Mouse (Mus musculus): ENCODE results near the gene Smco3.

Smco3 gene

GRCm38 (mm10) chr6:136845706-136846480, 10.6 kb upstream of the Smco3 start:
- DNase-seq (ENCODE audit: low spot score) = no peak

DNA sequence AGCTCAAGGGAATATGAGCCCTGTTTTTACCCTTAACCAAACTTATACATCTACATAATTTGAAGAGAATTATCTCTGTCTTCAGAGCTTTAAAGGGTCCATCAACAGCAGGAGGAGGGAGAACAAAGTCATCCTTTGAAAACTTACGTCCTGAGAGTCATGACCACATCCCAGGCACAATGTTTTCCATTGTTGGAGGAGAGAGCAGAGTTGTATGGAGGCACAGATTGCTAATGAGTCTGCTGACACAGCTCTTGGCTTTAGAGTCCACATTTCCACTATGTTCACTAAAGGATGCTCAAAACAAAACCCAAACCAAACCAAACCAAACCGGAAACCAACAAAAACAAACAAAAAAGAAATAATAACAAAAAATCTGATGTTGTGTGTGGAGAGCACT, 9.7 kb upstream of the Smco3 start:
- no peak for DNase-seq (ENCODE audit: low spot score)

GRCm38 (mm10) chr6:136837323-136837722, 2.1 kb upstream of the Smco3 start:
- DNase-seq (ENCODE audit: low spot score) = no peak

DNA sequence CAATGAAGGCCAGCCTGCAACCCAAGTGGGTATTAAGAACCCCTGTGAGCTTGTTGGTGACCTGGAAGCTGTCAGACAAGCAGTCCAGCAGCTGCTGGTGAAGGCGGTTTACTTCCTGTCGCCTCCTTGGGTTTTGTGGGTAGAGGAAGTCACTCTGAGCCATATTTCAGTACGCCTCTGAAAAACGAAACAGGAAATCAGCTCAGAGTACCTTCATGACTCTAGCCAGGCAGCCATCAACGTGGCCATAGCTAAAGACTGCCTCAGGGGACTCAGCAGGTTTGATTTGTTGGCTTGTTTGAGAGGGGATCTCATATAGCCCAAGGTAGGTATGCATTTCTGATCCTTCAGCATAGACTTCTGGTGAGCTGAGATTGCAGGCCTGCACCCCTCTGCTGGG, 3.5 kb downstream of the Smco3 start:
- no peak for DNase-seq (ENCODE audit: low spot score)

DNA sequence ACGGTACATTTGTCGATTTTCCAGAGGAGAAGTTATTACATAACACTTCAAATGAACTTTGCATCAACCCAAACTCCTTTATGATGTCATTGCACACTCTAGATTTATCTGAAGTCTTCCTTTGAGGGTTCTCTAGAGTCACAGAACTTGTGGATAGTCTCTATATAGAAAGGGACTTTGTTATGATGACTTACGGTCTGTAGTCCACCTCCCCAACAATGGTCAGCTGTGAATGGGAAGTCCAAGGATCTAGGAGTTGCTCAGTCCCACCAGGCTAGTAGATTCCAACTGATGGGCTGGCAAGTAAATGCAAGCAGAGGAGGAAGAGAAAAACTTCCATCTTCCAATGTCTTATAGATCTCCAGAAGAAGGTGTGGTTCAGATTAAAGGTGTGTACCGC, 6.6 kb downstream of the Smco3 start:
- DNase-seq (ENCODE audit: low spot score) = no peak

GRCm38 (mm10) chr6:136827881-136828561, 7.2 kb downstream of the Smco3 start, which contains the start of gene Wbp11:
TSS of gene Wbp11 (minus strand) at chr6:136828233.
- DNase-seq (ENCODE audit: low spot score) = peak; percentile 90

DNA sequence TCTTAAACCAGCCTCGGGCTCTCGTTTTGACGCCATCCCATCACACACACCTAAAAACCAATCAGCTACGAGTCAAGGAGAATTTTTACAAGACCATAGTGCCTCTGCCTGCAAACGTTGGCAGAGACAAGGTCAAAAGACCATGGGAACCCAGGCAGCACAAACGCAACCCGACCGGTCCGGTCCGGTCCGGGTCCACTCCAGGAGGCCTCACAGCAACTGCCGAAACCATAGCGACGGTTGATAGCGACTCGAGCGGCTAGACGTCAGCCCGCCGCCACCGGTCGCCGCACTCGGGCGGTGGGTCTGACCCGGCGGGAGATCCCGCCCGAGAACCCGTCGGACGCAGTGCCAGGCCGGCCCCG, 7.8 kb downstream of the Smco3 start, which contains the start of gene BC049715:
Gene BC049715, plus strand, starts transcription at position 111 of the 365 bp plus-strand sequence.
- no peak for DNase-seq (ENCODE audit: low spot score)

DNA sequence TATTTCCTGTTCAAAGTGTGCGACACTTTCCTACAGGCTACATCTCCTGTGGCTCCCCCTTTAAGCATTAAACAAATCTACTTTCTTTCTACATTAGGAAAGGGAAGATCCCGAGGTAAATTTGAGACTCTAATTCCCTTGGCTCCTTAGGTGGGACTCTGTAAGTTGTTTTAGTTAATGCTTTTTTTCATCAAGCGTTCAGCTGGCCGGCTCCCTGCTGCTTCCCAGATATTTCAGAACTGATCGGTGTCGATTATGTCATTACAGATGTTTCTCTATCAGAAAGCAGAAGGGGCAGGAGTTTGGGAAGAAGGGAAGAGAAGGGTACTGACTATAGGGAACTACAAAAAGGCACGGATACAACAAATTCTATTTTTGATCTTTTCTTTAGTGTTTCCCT, 8.1 kb downstream of the Smco3 start:
- DNase-seq (ENCODE audit: low spot score) = no peak

- DNase-seq (ENCODE audit: low spot score) = no peak
Observed at GRCm38 (mm10) chr6:136824987-136825386, 10.3 kb downstream of the Smco3 start.

- no peak for DNase-seq (ENCODE audit: low spot score)
Observed at GRCm38 (mm10) chr6:136821086-136821485, 14.2 kb downstream of the Smco3 start.

GRCm38 (mm10) chr6:136820381-136820780, 14.9 kb downstream of the Smco3 start:
- no peak for DNase-seq (ENCODE audit: low spot score)

DNA sequence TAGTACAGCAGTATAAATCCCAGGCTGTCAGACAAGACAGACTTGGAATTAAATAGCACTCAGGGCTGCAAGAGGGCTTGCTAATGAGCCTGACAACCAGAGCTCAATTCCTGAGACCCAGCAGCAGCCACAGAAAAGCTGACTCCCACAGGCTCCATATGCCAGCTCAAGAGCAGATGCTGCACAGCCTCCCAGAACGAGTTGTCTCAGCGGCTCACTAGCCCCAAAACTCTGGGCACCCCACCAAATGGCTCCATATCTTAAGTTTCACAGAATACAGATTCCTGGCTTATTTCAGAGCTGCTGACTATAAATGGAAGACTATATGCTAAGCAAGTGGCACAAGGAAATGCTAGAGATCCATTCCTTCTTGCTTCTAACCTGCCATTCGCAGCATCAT, 17.7 kb downstream of the Smco3 start:
- no peak for DNase-seq (ENCODE audit: low spot score)

DNA sequence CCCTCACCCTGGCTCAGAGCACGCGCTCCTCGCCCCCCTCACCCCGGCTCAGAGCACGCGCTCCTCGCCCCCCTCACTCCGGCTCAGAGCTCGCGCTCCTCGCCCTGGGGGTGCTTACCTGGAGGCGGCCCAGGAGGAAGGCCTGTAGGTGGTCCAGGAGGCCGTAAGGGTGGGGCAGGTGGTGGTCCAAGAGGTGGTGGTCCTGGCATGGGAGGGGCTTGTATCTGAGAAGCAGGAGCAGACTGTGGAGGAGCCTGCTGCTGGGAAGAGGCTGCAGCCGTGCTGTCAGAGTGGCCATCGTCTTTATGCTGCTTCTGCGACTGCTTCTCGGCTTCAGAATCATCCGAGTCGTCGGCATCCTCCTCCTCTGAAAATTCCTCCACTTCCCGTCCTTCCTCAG, 18.4 kb downstream of the Smco3 start:
- DNase-seq (ENCODE audit: low spot score) = no peak

GRCm38 (mm10) chr6:136815381-136815780, 19.9 kb downstream of the Smco3 start:
- DNase-seq (ENCODE audit: low spot score) = no peak

- DNase-seq (ENCODE audit: low spot score) = no peak
Observed at GRCm38 (mm10) chr6:136813117-136813516, 22.1 kb downstream of the Smco3 start.

DNA sequence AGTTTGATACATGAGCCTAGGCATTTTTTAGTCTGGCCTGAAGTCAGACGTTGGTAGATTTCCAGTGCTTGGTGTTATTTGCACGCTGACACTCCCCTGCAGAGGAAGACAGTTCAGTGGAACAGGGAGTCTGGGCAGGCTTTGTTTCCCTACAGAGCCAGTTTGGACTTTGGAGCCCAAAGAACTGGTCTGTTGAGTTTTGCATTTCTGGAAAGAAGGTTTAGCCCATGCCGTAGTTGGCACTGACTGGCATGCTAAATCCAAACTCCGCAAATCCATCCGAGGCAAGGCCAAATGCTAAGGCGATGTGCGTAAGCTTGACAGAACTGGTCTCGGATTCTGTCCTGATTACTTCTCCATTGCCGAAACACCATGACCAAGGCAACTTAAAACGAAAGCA, 24.1 kb downstream of the Smco3 start:
- DNase-seq (ENCODE audit: low spot score) = no peak

GRCm38 (mm10) chr6:136809673-136810072, 25.6 kb downstream of the Smco3 start:
- DNase-seq (ENCODE audit: low spot score) = no peak

- no peak for DNase-seq (ENCODE audit: low spot score)
Observed at GRCm38 (mm10) chr6:136809077-136809476, 26.2 kb downstream of the Smco3 start.

- no peak for DNase-seq (ENCODE audit: low spot score)
Observed at GRCm38 (mm10) chr6:136808631-136809046, 26.6 kb downstream of the Smco3 start.

- peak; percentile 98 for DNase-seq (ENCODE audit: low spot score)
Observed at GRCm38 (mm10) chr6:136808014-136808417, 27.2 kb downstream of the Smco3 start, which contains the start of gene H2afj. TSS of gene H2afj (plus strand) at chr6:136808244.

- DNase-seq (ENCODE audit: low spot score) = no peak
Observed at GRCm38 (mm10) chr6:136807395-136808013, 27.7 kb downstream of the Smco3 start.

DNA sequence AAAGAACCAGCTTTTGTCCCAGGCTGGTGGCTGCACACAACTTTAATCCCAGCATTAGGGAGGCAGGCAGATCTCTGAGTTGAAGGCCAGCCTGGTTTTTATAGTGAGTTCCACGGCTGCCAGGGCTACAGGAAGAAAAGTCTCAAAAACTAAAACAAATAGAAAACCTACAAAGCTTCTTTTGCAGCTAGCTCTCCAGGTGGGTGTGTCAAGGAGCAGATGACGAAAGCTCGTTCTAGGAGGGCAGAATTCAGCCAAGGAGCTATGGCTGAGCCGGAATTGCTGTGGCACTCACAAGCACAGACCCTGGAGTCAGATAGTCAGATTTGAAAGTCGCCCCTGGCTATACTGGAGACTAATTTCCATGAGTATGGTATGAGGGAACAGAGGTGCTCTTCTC, 28.4 kb downstream of the Smco3 start:
- DNase-seq (ENCODE audit: low spot score) = no peak

DNA sequence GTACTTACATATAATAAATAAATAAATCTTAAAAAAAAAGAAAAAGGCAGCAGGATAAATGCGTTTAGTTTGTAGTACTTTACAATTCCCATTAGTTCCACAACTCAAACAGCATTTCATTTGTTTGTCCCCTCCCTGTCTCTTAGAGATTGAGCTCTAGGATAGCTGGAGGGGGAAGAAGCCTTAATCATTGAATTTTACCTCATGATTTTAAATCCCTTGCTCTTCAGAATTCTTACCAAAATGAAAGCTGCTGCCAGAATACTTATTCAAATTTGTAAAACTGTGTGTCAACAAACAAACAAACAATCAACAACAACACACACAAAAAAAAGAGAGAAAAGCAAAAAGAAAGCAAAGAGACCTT, 29.9 kb downstream of the Smco3 start:
- no peak for DNase-seq (ENCODE audit: low spot score)

All from urinary bladder, postnatal 10 days (tissue).